Mouse (Mus musculus): Measurements from ENCODE around the gene Sash1. TPM values are rescaled to one million over a fixed set of nuclear protein-coding genes. Genes with fewer than 3 reads are reported as not detected.

The Sash1 gene
- polyA plus RNA-seq, 1 experiment from 2014 or later = 3.6 TPM

- WGBS (ENCODE audit: insufficient replicate concordance) = 69% methylated on average over 5 of the region's 5 CpGs
- Histone ChIP-seq H3K36me3 (ENCODE audit: control insufficient read depth, insufficient read depth, low read length) (no peaks in the 10 kb centered on the region), H3K9me3 (replicated peaks; ENCODE audit: control insufficient read depth, low read length) (no peaks in the 10 kb centered on the region), H3K4me2 (no peak overlapping the region), H3K4me1 (ENCODE audit: control insufficient read depth, insufficient read depth, low read length) (no peaks in the 10 kb centered on the region; the same call in 1 of the 2 replicates), H3K4me3 (ENCODE audit: low read depth, low read length) (no peak overlapping the region), H3K27me3 (ENCODE audit: control insufficient read depth, insufficient read depth, low read length) (no peaks in the 10 kb centered on the region), H3K27ac (ENCODE audit: low read depth, low read length) (no peak overlapping the region; the same call in 1 of the 2 replicates), H3K9ac (ENCODE audit: low read depth, low read length) (no peak overlapping the region)
- ATAC-seq (replicated peaks; ENCODE audit: insufficient number of reproducible peaks, low FRiP score, low TSS enrichment) = no peak
Observed at GRCm38 (mm10) chr10:8912706-8913275, 26.9 kb upstream of the Sash1 start.

GRCm38 (mm10) chr10:8912213-8912612 is 26.3 kb upstream of the Sash1 start:
- no peak overlapping the region for H3K4me2 ChIP-seq
- no peaks in the 10 kb centered on the region; the same call in 1 of the 2 replicates for H3K4me1 ChIP-seq (ENCODE audit: control insufficient read depth, insufficient read depth, low read length)
- no peaks in the 10 kb centered on the region for H3K9me3 ChIP-seq (replicated peaks; ENCODE audit: control insufficient read depth, low read length)
- H3K27me3 ChIP-seq (ENCODE audit: control insufficient read depth, insufficient read depth, low read length) = no peaks in the 10 kb centered on the region
- ATAC-seq (replicated peaks; ENCODE audit: insufficient number of reproducible peaks, low FRiP score, low TSS enrichment) = no peak
- no peak overlapping the region; the same call in 1 of the 2 replicates for H3K27ac ChIP-seq (ENCODE audit: low read depth, low read length)
- no peak overlapping the region for H3K9ac ChIP-seq (ENCODE audit: low read depth, low read length)
- no peaks in the 10 kb centered on the region for H3K36me3 ChIP-seq (ENCODE audit: control insufficient read depth, insufficient read depth, low read length)
- H3K4me3 ChIP-seq (ENCODE audit: low read depth, low read length) = no peak overlapping the region
- 54% methylated on average over 4 of the region's 4 CpGs for WGBS (ENCODE audit: insufficient replicate concordance)

- Histone ChIP-seq H3K4me2 (no peak overlapping the region), H3K36me3 (ENCODE audit: control insufficient read depth, insufficient read depth, low read length) (no peaks in the 10 kb centered on the region), H3K27me3 (ENCODE audit: control insufficient read depth, insufficient read depth, low read length) (no peaks in the 10 kb centered on the region), H3K4me3 (ENCODE audit: low read depth, low read length) (no peak overlapping the region), H3K9me3 (replicated peaks; ENCODE audit: control insufficient read depth, low read length) (no peaks in the 10 kb centered on the region), H3K4me1 (ENCODE audit: control insufficient read depth, insufficient read depth, low read length) (no peaks in the 10 kb centered on the region; the same call in 1 of the 2 replicates), H3K27ac (ENCODE audit: low read depth, low read length) (no peak overlapping the region), H3K9ac (ENCODE audit: low read depth, low read length) (no peak overlapping the region)
- no peak for ATAC-seq (replicated peaks; ENCODE audit: insufficient number of reproducible peaks, low FRiP score, low TSS enrichment)
- WGBS (ENCODE audit: insufficient replicate concordance) = 70% methylated on average over 16 of the region's 16 CpGs
Observed at GRCm38 (mm10) chr10:8910237-8910990, 24.5 kb upstream of the Sash1 start.

GRCm38 (mm10) chr10:8903086-8903485 is 17.2 kb upstream of the Sash1 start:
- H3K4me1 ChIP-seq (ENCODE audit: control insufficient read depth, insufficient read depth, low read length) = no peaks in the 10 kb centered on the region
- ATAC-seq (replicated peaks; ENCODE audit: insufficient number of reproducible peaks, low FRiP score, low TSS enrichment) = no peak
- H3K4me2 ChIP-seq = no peak overlapping the region
- H3K27me3 ChIP-seq (ENCODE audit: control insufficient read depth, insufficient read depth, low read length) = no peaks in the 10 kb centered on the region
- no peak overlapping the region for H3K9ac ChIP-seq (ENCODE audit: low read depth, low read length)
- H3K9me3 ChIP-seq (replicated peaks; ENCODE audit: control insufficient read depth, low read length) = no peaks in the 10 kb centered on the region
- no peaks in the 10 kb centered on the region for H3K36me3 ChIP-seq (ENCODE audit: control insufficient read depth, insufficient read depth, low read length)
- 84% methylated on average over 6 of the region's 6 CpGs for WGBS (ENCODE audit: insufficient replicate concordance)
- H3K27ac ChIP-seq (ENCODE audit: low read depth, low read length) = no peak overlapping the region
- H3K4me3 ChIP-seq (ENCODE audit: low read depth, low read length) = no peak overlapping the region

GRCm38 (mm10) chr10:8902412-8902811 is 16.5 kb upstream of the Sash1 start:
- Histone ChIP-seq H3K4me2 (no peak overlapping the region), H3K9ac (ENCODE audit: low read depth, low read length) (no peak overlapping the region), H3K4me1 (ENCODE audit: control insufficient read depth, insufficient read depth, low read length) (no peaks in the 10 kb centered on the region), H3K4me3 (ENCODE audit: low read depth, low read length) (no peak overlapping the region), H3K9me3 (replicated peaks; ENCODE audit: control insufficient read depth, low read length) (no peaks in the 10 kb centered on the region), H3K27ac (ENCODE audit: low read depth, low read length) (no peak overlapping the region), H3K27me3 (ENCODE audit: control insufficient read depth, insufficient read depth, low read length) (no peaks in the 10 kb centered on the region), H3K36me3 (ENCODE audit: control insufficient read depth, insufficient read depth, low read length) (no peaks in the 10 kb centered on the region)
- ATAC-seq (replicated peaks; ENCODE audit: insufficient number of reproducible peaks, low FRiP score, low TSS enrichment) = no peak
- 76% methylated on average over 7 of the region's 7 CpGs for WGBS (ENCODE audit: insufficient replicate concordance)

- H3K27me3 ChIP-seq (ENCODE audit: control insufficient read depth, insufficient read depth, low read length) = no peaks in the 10 kb centered on the region
- ATAC-seq (replicated peaks; ENCODE audit: insufficient number of reproducible peaks, low FRiP score, low TSS enrichment) = no peak
- H3K4me2 ChIP-seq = no peak overlapping the region
- H3K9ac ChIP-seq (ENCODE audit: low read depth, low read length) = no peak overlapping the region
- H3K9me3 ChIP-seq (replicated peaks; ENCODE audit: control insufficient read depth, low read length) = no peaks in the 10 kb centered on the region
- no peak overlapping the region for H3K4me3 ChIP-seq (ENCODE audit: low read depth, low read length)
- H3K36me3 ChIP-seq (ENCODE audit: control insufficient read depth, insufficient read depth, low read length) = no peaks in the 10 kb centered on the region
- no peak overlapping the region for H3K27ac ChIP-seq (ENCODE audit: low read depth, low read length)
- H3K4me1 ChIP-seq (ENCODE audit: control insufficient read depth, insufficient read depth, low read length) = no peaks in the 10 kb centered on the region
- whole genome bisulfite sequencing (ENCODE audit: insufficient replicate concordance) = 71% methylated on average over 8 of the region's 8 CpGs
Observed at GRCm38 (mm10) chr10:8898831-8899511, 13.1 kb upstream of the Sash1 start.

- Histone ChIP-seq H3K9ac (ENCODE audit: low read depth, low read length) (no peak overlapping the region), H3K4me2 (no peak overlapping the region), H3K9me3 (replicated peaks; ENCODE audit: control insufficient read depth, low read length) (no peaks in the 10 kb centered on the region), H3K36me3 (ENCODE audit: control insufficient read depth, insufficient read depth, low read length) (no peaks in the 10 kb centered on the region), H3K27me3 (ENCODE audit: control insufficient read depth, insufficient read depth, low read length) (no peaks in the 10 kb centered on the region), H3K4me3 (ENCODE audit: low read depth, low read length) (no peak overlapping the region), H3K4me1 (ENCODE audit: control insufficient read depth, insufficient read depth, low read length) (no peaks in the 10 kb centered on the region), H3K27ac (ENCODE audit: low read depth, low read length) (no peak overlapping the region)
- no peak for ATAC-seq (replicated peaks; ENCODE audit: insufficient number of reproducible peaks, low FRiP score, low TSS enrichment)
- 70% methylated on average over 5 of the region's 5 CpGs for WGBS (ENCODE audit: insufficient replicate concordance)
Observed at GRCm38 (mm10) chr10:8898099-8898777, 12.4 kb upstream of the Sash1 start.

GRCm38 (mm10) chr10:8894965-8895515 is 9.2 kb upstream of the Sash1 start:
- H3K27ac ChIP-seq (ENCODE audit: low read depth, low read length) = no peak overlapping the region
- no peak for ATAC-seq (replicated peaks; ENCODE audit: insufficient number of reproducible peaks, low FRiP score, low TSS enrichment)
- H3K4me1 ChIP-seq (ENCODE audit: control insufficient read depth, insufficient read depth, low read length) = no peaks in the 10 kb centered on the region
- 81% methylated on average over 6 of the region's 6 CpGs for WGBS (ENCODE audit: insufficient replicate concordance)
- no peaks in the 10 kb centered on the region for H3K27me3 ChIP-seq (ENCODE audit: control insufficient read depth, insufficient read depth, low read length)
- no peak overlapping the region for H3K9ac ChIP-seq (ENCODE audit: low read depth, low read length)
- no peaks in the 10 kb centered on the region for H3K36me3 ChIP-seq (ENCODE audit: control insufficient read depth, insufficient read depth, low read length)
- H3K9me3 ChIP-seq (replicated peaks; ENCODE audit: control insufficient read depth, low read length) = no peaks in the 10 kb centered on the region
- no peak overlapping the region for H3K4me3 ChIP-seq (ENCODE audit: low read depth, low read length)
- H3K4me2 ChIP-seq = no peak overlapping the region

Data from heart, embryonic 11.5 days (tissue).